Mouse (Mus musculus) midbrain, embryonic 16.5 days (tissue): ENCODE data around the gene Slc4a2. TPM values are rescaled to one million over a fixed set of nuclear protein-coding genes. Genes with fewer than 3 reads are reported as not detected.
A peak's percentile ranks its signal among the peaks of the same experiment; 100 is the strongest.
"Not testable (repeated sequence)": the region's sequence is repeated elsewhere in the genome, so short reads cannot be mapped to it uniquely, and the experiment has no call there.

Experiments used
- ATAC-seq: fragments of 200-750 bp; cut with Nextera tagmentation; 2 replicates; pipeline ENCODE4 v1.8.0; 2017; ENCODE audit warnings: moderate TSS enrichment
- H3K27ac ChIP-seq: fragments of 300-500 bp; sonication (generic); 2 replicates; pipeline ENCODE4 v1.5.1; 2014; ENCODE audit warnings: mild to moderate bottlenecking, low read length, mixed read lengths
- H3K27me3 ChIP-seq: fragments of 300-500 bp; sonication (generic); 2 replicates; pipeline ENCODE4 v1.6.1; 2014; ENCODE audit warnings: low read depth, low read length, mixed read lengths; ENCODE audit not compliant: control insufficient read depth, insufficient read depth
- H3K36me3 ChIP-seq: fragments of 300-500 bp; sonication (generic); 2 replicates; pipeline ENCODE4 v1.6.1; 2014; ENCODE audit warnings: mild to moderate bottlenecking, low read length, moderate library complexity, mixed read lengths; ENCODE audit not compliant: control insufficient read depth, insufficient read depth
- H3K4me1 ChIP-seq: fragments of 300-500 bp; sonication (generic); 2 replicates; pipeline ENCODE4 v1.6.1; 2014; ENCODE audit warnings: mild to moderate bottlenecking, low read length, mixed read lengths; ENCODE audit not compliant: control insufficient read depth, insufficient read depth
- H3K4me2 ChIP-seq: fragments of 300-500 bp; sonication (generic); 2 replicates; pipeline ENCODE4 v1.6.1; 2014; ENCODE audit warnings: mild to moderate bottlenecking, low read length, mixed read lengths
- H3K4me3 ChIP-seq: fragments of 300-500 bp; sonication (generic); 2 replicates; pipeline ENCODE4 v1.5.1; 2014; ENCODE audit warnings: low read depth, mild to moderate bottlenecking, low read length, moderate library complexity, mixed read lengths
- H3K9ac ChIP-seq: fragments of 300-500 bp; sonication (generic); 2 replicates; pipeline ENCODE4 v1.6.1; 2014; ENCODE audit warnings: low read depth, low read length, mixed read lengths
- H3K9me3 ChIP-seq: fragments of 300-500 bp; sonication (generic); replicated peaks from 2 replicates; pipeline ENCODE4 v1.6.1; 2014; ENCODE audit warnings: mild to moderate bottlenecking, low read length, mixed read lengths; ENCODE audit not compliant: control insufficient read depth, poor library complexity, severe bottlenecking
- WGBS: fragments of 180-500 bp; shearing (Covaris S2); extraction: QIAGEN DNeasy Blood & Tissue Kit; methylation state at CpG from one replicate; pipeline ENCODE4 v1.1.7; 2014; 5-methylcytosine and 5-hydroxymethylcytosine counted together
- polyA plus RNA-seq: library from polyadenylated mRNA; unstranded; fragments of >200 nt; fragmentation: Nextera tagmentation; extraction: Ambion mirVana; gene quantifications from 2 replicates; pipeline ENCODE4 v1.2.1, GENCODE M21; 2015

The Slc4a2 gene
- polyA plus RNA-seq, 1 experiment from 2014 or later = 23.7 TPM

DNA sequence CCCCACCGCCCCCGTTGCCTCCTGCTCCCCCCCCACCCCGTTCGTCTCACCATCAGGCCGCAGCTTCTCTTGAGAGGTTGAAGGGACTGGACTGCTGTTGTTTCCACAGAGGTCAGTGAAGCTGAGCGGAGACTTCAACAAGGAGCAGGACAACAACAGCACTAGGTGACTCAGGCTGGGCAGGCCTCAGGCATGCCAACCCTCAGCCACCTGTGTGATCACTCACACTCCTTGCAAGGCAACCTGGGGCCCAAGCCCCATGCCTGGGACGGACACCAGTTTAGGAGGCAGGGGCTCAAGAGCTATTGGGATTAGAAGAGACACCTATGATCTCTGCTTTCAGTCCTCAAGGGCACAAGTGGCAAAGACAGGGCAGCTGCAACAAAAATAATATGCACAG lies 31.8 kb upstream of the Slc4a2 start, which contains the start of gene Atg9b:
Gene Atg9b (minus strand): TSS at position 280 of the 400 bp plus-strand sequence.
- Histone ChIP-seq H3K36me3 (no peaks in the 10 kb centered on the region), H3K4me1 (peaks cover 16% of the 10 kb centered on the region; the same call in 1 of the 2 replicates), H3K4me2 (no peak within 1 kb of the TSS), H3K9ac (no peak within 1 kb of the TSS), H3K27me3 (peaks cover 20% of the 10 kb centered on the region), H3K4me3 (no peak within 1 kb of the TSS), H3K27ac (no peak within 1 kb of the TSS), H3K9me3 (no peaks in the 10 kb centered on the region)
- 86% methylated on average over 7 of the region's 7 CpGs for WGBS
- ATAC-seq = no peak

DNA sequence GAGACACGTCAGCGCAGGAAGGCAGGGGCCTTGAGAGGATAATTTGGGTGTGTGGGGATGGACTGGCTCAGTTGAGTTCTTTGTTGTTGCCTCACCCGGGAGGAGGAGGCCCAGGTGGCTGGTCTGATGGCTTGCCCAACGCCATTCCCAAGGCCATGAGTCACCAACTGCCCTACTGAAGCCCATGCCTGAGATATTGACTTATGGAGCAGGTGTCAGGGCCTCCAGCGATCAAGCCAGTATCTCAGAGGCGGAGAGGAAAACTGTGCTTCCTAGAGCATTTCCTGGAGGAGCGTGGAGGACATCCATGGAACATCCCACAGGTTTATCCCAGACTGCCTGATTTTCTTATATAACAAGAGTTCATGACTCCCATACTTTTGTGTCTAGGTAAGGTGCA lies 30.9 kb upstream of the Slc4a2 start:
- H3K4me3 ChIP-seq = no peak overlapping the region
- peaks cover 11% of the 10 kb centered on the region for H3K27me3 ChIP-seq
- no peaks in the 10 kb centered on the region for H3K36me3 ChIP-seq
- H3K9ac ChIP-seq = no peak overlapping the region
- H3K4me2 ChIP-seq = no peak overlapping the region
- H3K9me3 ChIP-seq = no peaks in the 10 kb centered on the region
- no peak overlapping the region for H3K27ac ChIP-seq
- ATAC-seq = no peak
- H3K4me1 ChIP-seq = peaks cover 11% of the 10 kb centered on the region; the same call in 1 of the 2 replicates
- 85% methylated on average over 7 of the region's 7 CpGs for WGBS

DNA sequence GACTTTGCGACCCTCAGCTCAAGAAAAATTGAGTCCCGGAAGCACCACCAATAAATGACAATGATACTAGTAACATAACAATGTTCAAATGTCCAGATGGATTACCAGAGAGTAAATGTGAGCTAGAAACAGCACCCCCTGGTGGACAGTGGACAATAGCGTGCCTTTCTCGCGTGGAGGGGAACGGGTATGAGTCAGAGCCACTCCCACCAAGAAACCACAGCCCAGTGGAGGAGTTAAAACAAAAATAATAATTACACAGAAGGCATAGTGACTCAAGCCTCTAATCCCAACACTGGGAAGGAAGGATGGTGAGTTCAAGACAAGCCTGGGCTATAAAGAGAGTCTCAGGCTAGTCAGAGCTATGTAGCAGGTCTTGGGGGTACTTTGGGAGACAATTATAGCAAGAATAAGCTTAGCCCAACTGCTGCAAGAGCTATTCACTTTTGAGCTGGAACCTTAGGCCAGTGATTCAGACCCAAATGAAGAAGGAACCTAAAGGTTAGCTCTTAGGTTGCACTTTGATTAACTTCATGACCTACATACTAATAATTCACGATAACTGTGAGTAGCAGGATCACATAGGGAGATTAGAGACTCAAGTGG lies 30.1 kb upstream of the Slc4a2 start, which contains the start of gene Abcb8:
Gene Abcb8 (plus strand): TSS at position 272 of the 606 bp plus-strand sequence.
- 22% methylated on average over 7 of the region's 7 CpGs for WGBS
- Histone ChIP-seq H3K4me2 (peak within 1 kb of the TSS; percentile 59), H3K4me1 (peaks cover 5% of the 10 kb centered on the region; the same call in 1 of the 2 replicates), H3K9ac (peak within 1 kb of the TSS; percentile 73), H3K4me3 (peak within 1 kb of the TSS; percentile 54), H3K9me3 (no peaks in the 10 kb centered on the region), H3K27ac (peak within 1 kb of the TSS; percentile 90), H3K27me3 (peaks cover 11% of the 10 kb centered on the region), H3K36me3 (no peaks in the 10 kb centered on the region)
- no peak for ATAC-seq

DNA sequence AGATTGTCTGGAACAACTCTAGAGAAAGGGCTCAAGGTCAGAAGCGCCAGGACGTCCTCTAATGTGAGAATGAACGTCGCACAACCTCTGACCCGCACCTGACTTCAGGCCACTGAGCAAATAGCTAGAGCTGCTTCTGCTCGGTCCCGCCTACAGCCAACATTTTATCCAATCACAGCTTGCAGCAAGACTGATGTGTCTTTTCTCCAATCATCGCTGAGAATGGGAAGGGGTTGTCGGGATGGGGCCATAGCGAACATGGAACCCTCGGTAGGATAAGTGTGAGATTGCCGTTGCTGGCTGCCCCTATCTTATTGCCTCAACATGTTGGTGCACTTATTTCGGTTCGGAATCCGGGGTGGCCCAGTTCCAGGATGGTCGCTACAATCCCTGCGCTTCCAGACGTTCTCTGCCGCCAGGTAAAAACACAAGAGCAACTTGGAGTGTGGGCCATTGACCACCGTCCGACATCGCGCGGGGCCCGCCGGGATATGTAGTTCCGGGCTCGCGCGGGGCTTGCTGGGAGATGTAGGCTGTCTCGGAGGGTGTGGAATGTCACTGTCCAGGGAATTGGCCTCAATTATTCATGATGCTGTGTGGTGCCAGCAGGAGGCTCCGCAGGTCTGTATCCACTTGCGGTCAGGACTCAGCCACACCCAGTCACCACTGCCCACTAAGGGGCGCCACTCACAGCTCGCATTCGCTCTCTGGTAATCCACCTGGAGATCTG lies 29.3 kb upstream of the Slc4a2 start:
- WGBS = under 1% methylated on average over 36 of the region's 36 CpGs
- ATAC-seq = peak; percentile 97
- peak overlapping the region; percentile 90 for H3K27ac ChIP-seq
- 0 out of 2 replicates have a peak, but pooled peaks cover 4% of the 10 kb centered on the region for H3K4me1 ChIP-seq
- H3K9me3 ChIP-seq = no peaks in the 10 kb centered on the region
- H3K9ac ChIP-seq = peak overlapping the region; percentile 73
- peak overlapping the region; percentile 54 for H3K4me3 ChIP-seq
- no peaks in the 10 kb centered on the region for H3K36me3 ChIP-seq
- peaks cover 6% of the 10 kb centered on the region for H3K27me3 ChIP-seq
- H3K4me2 ChIP-seq = peak overlapping the region; percentile 59

DNA sequence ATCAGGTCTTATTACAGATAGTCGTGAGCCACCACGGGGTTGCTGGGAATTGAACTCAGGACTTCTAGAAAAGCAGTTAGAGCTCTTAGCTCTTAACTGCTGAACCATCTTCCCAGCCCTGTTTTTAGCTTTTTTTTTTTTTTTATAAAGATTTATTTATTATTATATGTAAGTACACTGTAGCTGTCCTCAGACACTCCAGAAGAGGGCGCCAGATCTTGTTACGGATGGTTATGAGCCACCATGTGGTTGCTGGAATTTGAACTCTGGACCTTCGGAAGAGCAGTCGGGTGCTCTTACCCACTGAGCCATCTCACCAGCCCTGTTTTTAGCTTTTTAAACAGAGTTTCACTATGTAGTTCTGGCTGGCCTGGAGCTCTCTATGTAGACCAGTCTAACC lies 27.4 kb upstream of the Slc4a2 start:
- not testable (repeated sequence) for H3K4me1 ChIP-seq, H3K4me3 ChIP-seq, H3K27ac ChIP-seq, H3K4me2 ChIP-seq, ATAC-seq, H3K36me3 ChIP-seq, H3K9ac ChIP-seq, H3K9me3 ChIP-seq, H3K27me3 ChIP-seq
- 92% methylated on average over 6 of the region's 6 CpGs for WGBS

DNA sequence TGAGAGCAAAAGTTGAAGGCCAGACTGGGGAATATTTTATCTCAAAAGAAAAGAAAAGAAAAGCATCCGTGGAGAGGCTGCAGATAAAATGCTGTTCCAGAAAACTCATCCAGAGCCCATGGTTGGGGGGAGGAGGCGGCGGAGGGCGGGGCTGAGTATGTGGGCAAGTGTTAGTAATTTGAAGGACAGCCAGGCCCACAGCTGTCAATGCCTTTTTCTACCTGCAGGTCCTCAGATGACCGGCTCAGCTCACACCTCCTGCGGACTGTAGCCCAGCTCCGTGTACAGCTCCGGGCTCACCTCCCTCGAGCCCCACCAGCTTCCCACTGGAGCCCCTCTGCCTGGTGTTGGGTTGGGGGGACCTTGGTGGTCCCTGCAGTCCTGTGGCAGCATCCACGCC lies 24.0 kb upstream of the Slc4a2 start:
- ATAC-seq = no peak
- Histone ChIP-seq H3K27ac (no peak overlapping the region), H3K9ac (no peak overlapping the region), H3K36me3 (peaks cover 12% of the 10 kb centered on the region), H3K4me1 (0 out of 2 replicates have a peak, but pooled peaks cover 4% of the 10 kb centered on the region), H3K9me3 (no peaks in the 10 kb centered on the region), H3K4me2 (no peak overlapping the region), H3K4me3 (no peak overlapping the region), H3K27me3 (no peaks in the 10 kb centered on the region)
- WGBS = 86% methylated on average over 10 of the region's 10 CpGs

DNA sequence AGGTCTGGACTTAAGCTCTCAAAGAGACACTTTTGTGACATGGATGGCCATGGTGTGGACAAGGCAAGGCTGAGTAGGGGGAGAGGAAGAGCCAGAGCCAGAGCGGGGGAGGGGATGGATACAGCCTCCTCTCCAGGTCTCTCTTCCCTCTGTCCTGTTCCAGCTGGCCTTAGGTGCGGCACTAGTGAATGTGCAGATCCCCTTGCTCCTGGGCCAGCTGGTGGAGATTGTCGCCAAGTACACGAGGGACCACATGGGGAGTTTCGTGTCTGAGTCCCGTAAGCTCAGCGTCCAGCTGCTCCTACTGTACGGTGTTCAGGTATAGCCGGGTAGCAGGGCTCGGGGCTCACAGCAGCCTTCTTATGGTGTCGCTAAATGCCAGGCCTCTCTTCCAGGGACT lies 23.3 kb upstream of the Slc4a2 start:
- H3K4me2 ChIP-seq = no peak overlapping the region
- no peaks in the 10 kb centered on the region for H3K9me3 ChIP-seq
- H3K4me3 ChIP-seq = no peak overlapping the region
- H3K27ac ChIP-seq = no peak overlapping the region
- peaks cover 12% of the 10 kb centered on the region for H3K36me3 ChIP-seq
- ATAC-seq = no peak
- H3K4me1 ChIP-seq = 0 out of 2 replicates have a peak, but pooled peaks cover under 1% of the 10 kb centered on the region
- H3K9ac ChIP-seq = no peak overlapping the region
- WGBS = 89% methylated on average over 11 of the region's 11 CpGs
- no peaks in the 10 kb centered on the region for H3K27me3 ChIP-seq

DNA sequence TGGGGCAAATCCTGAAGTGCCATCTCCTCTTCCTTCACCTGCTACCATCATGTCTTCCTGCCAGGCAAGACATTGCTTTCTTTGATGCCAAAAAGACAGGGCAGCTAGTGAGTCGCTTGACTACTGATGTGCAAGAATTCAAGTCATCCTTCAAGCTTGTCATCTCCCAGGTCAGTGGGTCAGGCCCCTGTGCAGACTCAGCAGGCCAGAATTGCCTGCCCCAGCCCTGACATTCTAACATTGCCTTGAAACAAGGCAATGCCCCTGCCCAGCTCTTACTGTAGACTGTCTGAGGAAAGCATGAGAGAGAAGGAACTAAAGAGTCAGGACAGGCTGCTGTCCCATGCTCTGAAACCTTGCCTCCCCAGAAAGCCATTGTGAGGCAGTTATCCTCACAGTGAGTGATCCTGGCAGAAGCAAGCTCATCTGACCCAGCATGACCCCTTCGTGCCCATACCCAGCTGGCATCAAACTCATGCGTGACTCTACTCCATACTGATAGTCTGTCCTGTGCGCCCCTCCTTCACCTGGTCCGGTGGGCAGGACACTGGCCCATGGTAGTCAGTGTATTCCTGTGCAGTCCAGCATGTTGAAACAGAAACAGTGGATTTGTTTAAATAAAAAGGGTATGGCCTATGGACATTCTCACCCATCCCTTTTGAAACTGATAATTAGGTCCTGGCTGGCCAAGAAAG lies 22.6 kb upstream of the Slc4a2 start:
- H3K4me1 ChIP-seq = no peaks in the 10 kb centered on the region
- H3K9me3 ChIP-seq = no peaks in the 10 kb centered on the region
- WGBS = 95% methylated on average over 5 of the region's 5 CpGs
- H3K36me3 ChIP-seq = peaks cover 13% of the 10 kb centered on the region
- H3K9ac ChIP-seq = no peak overlapping the region
- H3K4me2 ChIP-seq = no peak overlapping the region
- no peak overlapping the region for H3K27ac ChIP-seq
- no peak overlapping the region for H3K4me3 ChIP-seq
- no peaks in the 10 kb centered on the region for H3K27me3 ChIP-seq
- ATAC-seq = no peak

DNA sequence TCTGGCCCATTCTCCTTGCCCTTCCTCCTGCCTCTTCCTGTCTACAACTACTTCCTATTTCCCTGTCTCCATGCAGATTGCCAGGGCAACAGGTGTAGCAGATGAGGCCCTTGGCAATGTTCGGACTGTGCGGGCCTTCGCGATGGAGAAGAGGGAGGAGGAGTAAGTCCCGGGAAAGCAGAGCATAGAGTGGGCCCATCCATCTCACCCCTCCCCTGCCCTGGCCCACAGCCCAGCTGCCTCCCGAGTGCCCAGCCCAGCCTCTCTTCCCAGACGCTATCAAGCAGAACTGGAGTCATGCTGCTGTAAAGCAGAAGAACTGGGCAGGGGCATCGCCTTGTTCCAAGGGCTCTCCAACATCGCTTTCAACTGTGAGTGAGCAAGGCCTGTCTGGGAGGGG lies 21.7 kb upstream of the Slc4a2 start:
- H3K4me3 ChIP-seq = no peak overlapping the region
- no peaks in the 10 kb centered on the region for H3K4me1 ChIP-seq
- ATAC-seq = no peak
- no peak overlapping the region for H3K9ac ChIP-seq
- H3K9me3 ChIP-seq = no peaks in the 10 kb centered on the region
- H3K36me3 ChIP-seq = peaks cover 16% of the 10 kb centered on the region
- no peak overlapping the region for H3K4me2 ChIP-seq
- 71% methylated on average over 9 of the region's 9 CpGs for WGBS
- no peak overlapping the region for H3K27ac ChIP-seq
- H3K27me3 ChIP-seq = no peaks in the 10 kb centered on the region
